Mouse (Mus musculus) MEL (cell line): ENCODE data around the gene Dclre1b. TPM values are rescaled to one million over a fixed set of nuclear protein-coding genes. Genes with fewer than 3 reads are reported as not detected.

Experiments used
- DNase-seq: peaks from one replicate; pipeline ENCODE4 v3.0.0; 2011; ENCODE audit warnings: low read depth, low spot score
- H3K27ac ChIP-seq: 2 replicates; pipeline ENCODE4 v1.5.1; 2012; ENCODE audit warnings: low read depth, mild to moderate bottlenecking, control low read depth, low read length, moderate library complexity; ENCODE audit not compliant: control insufficient read depth
- H3K27me3 ChIP-seq, 2 experiments: fragments of 150-350 bp in 1 of 2; sonication (generic) in 1 of 2; 2 replicates each; pipeline ENCODE4 v1.6.1; 2012; ENCODE audit warnings: low read length in 2 of 2, mild to moderate bottlenecking in 2 of 2, improper control_type of control experiment in 1 of 2, moderate library complexity in 1 of 2; ENCODE audit not compliant: insufficient read depth in 2 of 2, control insufficient read depth in 1 of 2
- H3K36me3 ChIP-seq, 2 experiments: 2 replicates each; pipeline ENCODE4 v1.6.1; 2012 to 2014; ENCODE audit warnings: low read length in 2 of 2, improper control_type of control experiment in 1 of 2, inconsistent platforms in 1 of 2, mild to moderate bottlenecking in 1 of 2; ENCODE audit not compliant: insufficient read depth in 2 of 2, control insufficient read depth in 1 of 2
- H3K4me1 ChIP-seq, 2 experiments: fragments of 150-350 bp in 1 of 2; sonication (generic) in 1 of 2; 2 replicates each; pipeline ENCODE4 v1.6.1; 2012; ENCODE audit warnings: low read length in 2 of 2, improper control_type of control experiment in 1 of 2, mild to moderate bottlenecking in 1 of 2; ENCODE audit not compliant: insufficient read depth in 2 of 2, control insufficient read depth in 1 of 2
- H3K4me3 ChIP-seq, 2 experiments: fragments of 150-350 bp in 1 of 2; sonication (generic) in 1 of 2; 2 replicates each; pipeline ENCODE4 v1.5.1; 2012; ENCODE audit warnings: low read depth in 2 of 2, low read length in 2 of 2, mild to moderate bottlenecking in 2 of 2, moderate library complexity in 2 of 2, control low read depth in 1 of 2, improper control_type of control experiment in 1 of 2; ENCODE audit not compliant: control insufficient read depth in 1 of 2, insufficient read depth in 1 of 2
- H3K79me2 ChIP-seq: 2 replicates; pipeline ENCODE4 v1.6.1; 2012; ENCODE audit warnings: mild to moderate bottlenecking, low read length, moderate library complexity; ENCODE audit not compliant: control insufficient read depth, poor library complexity, insufficient read depth
- H3K9ac ChIP-seq: 2 replicates; pipeline ENCODE4 v1.6.1; 2012; ENCODE audit warnings: low read depth, mild to moderate bottlenecking, control low read depth, low read length, moderate library complexity; ENCODE audit not compliant: control insufficient read depth, poor library complexity, severe bottlenecking
- H3K9me3 ChIP-seq: fragments of 150-350 bp; sonication (generic); replicated peaks from 2 replicates; pipeline ENCODE4 v1.6.1; 2012; ENCODE audit warnings: mild to moderate bottlenecking, low read length, improper control_type of control experiment, moderate library complexity; ENCODE audit not compliant: insufficient read depth
- CTCF ChIP-seq, 3 experiments: IDR thresholded peaks in 2 of 3; conservative IDR thresholded peaks in 1 of 3; 2 replicates each; pipeline ENCODE4 v1.5.1; 2011 to 2012; ENCODE audit warnings: low read length in 3 of 3, low read depth in 2 of 3, mild to moderate bottlenecking in 2 of 3, improper control_type of control experiment in 1 of 3, inconsistent platforms in 1 of 3, mixed read lengths in 1 of 3, moderate library complexity in 1 of 3; ENCODE audit not compliant: control insufficient read depth in 1 of 3, insufficient read depth in 1 of 3, poor library complexity in 1 of 3, severe bottlenecking in 1 of 3
- E2F4 ChIP-seq: IDR thresholded peaks from 2 replicates; pipeline ENCODE4 v1.6.1; 2011; ENCODE audit warnings: low read depth, low read length, improper control_type of control experiment, borderline replicate concordance
- GABPA ChIP-seq: IDR thresholded peaks from 2 replicates; pipeline ENCODE4 v1.6.1; 2012; ENCODE audit warnings: low read depth, mild to moderate bottlenecking, inconsistent platforms, low read length, improper control_type of control experiment, moderate library complexity
- HCFC1 ChIP-seq: IDR thresholded peaks from 2 replicates; pipeline ENCODE4 v1.6.1; 2012; ENCODE audit warnings: low read depth, mild to moderate bottlenecking, inconsistent platforms, low read length, improper control_type of control experiment, moderate library complexity
- MAFK ChIP-seq: IDR thresholded peaks from 2 replicates; pipeline ENCODE4 v1.6.1; 2011; ENCODE audit warnings: low read depth, mild to moderate bottlenecking, low read length, improper control_type of control experiment, borderline replicate concordance
- MAZ ChIP-seq: IDR thresholded peaks from 2 replicates; pipeline ENCODE4 v1.6.1; 2012; ENCODE audit warnings: low read depth, mild to moderate bottlenecking, inconsistent platforms, low read length, improper control_type of control experiment
- MYB ChIP-seq: IDR thresholded peaks from 2 replicates; pipeline ENCODE4 v1.6.1; 2011; ENCODE audit warnings: mild to moderate bottlenecking, low read depth, low read length, improper control_type of control experiment
- MYC ChIP-seq: IDR thresholded peaks from 2 replicates; pipeline ENCODE4 v1.6.1; 2011; ENCODE audit warnings: low read depth, mild to moderate bottlenecking, low read length, improper control_type of control experiment, moderate library complexity
- NELFE ChIP-seq: IDR thresholded peaks from 2 replicates; pipeline ENCODE4 v1.6.1; 2011; ENCODE audit warnings: low read depth, low read length, improper control_type of control experiment
- NRF1 ChIP-seq: IDR thresholded peaks from 2 replicates; pipeline ENCODE4 v1.6.1; 2014; ENCODE audit warnings: low read depth, mild to moderate bottlenecking, inconsistent platforms, low read length, improper control_type of control experiment, moderate library complexity; ENCODE audit not compliant: poor library complexity, insufficient read depth, severe bottlenecking
- POLR2AphosphoS5 ChIP-seq: IDR thresholded peaks from 2 replicates; pipeline ENCODE4 v1.6.1; 2012; ENCODE audit warnings: low read depth, borderline replicate concordance, mild to moderate bottlenecking, inconsistent platforms, low read length, moderate library complexity, mixed read lengths
- RAD21 ChIP-seq: IDR thresholded peaks from 2 replicates; pipeline ENCODE4 v1.6.1; 2011; ENCODE audit warnings: mild to moderate bottlenecking, low read depth, low read length, improper control_type of control experiment
- RCOR1 ChIP-seq: IDR thresholded peaks from 2 replicates; pipeline ENCODE4 v1.6.1; 2012; ENCODE audit warnings: low read depth, mild to moderate bottlenecking, inconsistent platforms, low read length, improper control_type of control experiment
- SMC3 ChIP-seq: IDR thresholded peaks from 2 replicates; pipeline ENCODE4 v1.6.1; 2011; ENCODE audit warnings: low read depth, low read length, improper control_type of control experiment
- TAL1 ChIP-seq: IDR thresholded peaks from 2 replicates; pipeline ENCODE4 v1.6.1; 2012; ENCODE audit warnings: mild to moderate bottlenecking, inconsistent platforms, low read length, moderate library complexity, mixed read lengths
- TCF12 ChIP-seq: IDR thresholded peaks from 2 replicates; pipeline ENCODE4 v1.6.1; 2014; ENCODE audit warnings: low read depth, mild to moderate bottlenecking, inconsistent platforms, low read length, improper control_type of control experiment, moderate library complexity
- USF2 ChIP-seq, 2 experiments: IDR thresholded peaks; 2 replicates each; pipeline ENCODE4 v1.6.1; 2011 to 2012; ENCODE audit warnings: improper control_type of control experiment in 2 of 2, low read length in 2 of 2, borderline replicate concordance in 1 of 2, inconsistent platforms in 1 of 2, low read depth in 1 of 2, mild to moderate bottlenecking in 1 of 2; ENCODE audit not compliant: insufficient read depth in 1 of 2
- polyA plus RNA-seq, 2 experiments: library from polyadenylated mRNA; stranded (reverse) in 1 of 2; unstranded in 1 of 2; fragments of >175 nt in 1 of 2; fragments of >200 nt in 1 of 2; gene quantifications; 2 replicates each; pipeline versions ENCODE4 v1.2.1 to v1.2.4; 2012; ENCODE audit warnings: low replicate concordance in 2 of 2, low read depth in 1 of 2; ENCODE audit not compliant: insufficient read length in 2 of 2, insufficient read depth in 1 of 2, missing spikeins in 1 of 2
- total RNA-seq: library from RNA; depleted of rRNA; stranded (reverse); fragments of 300-350 nt; gene quantifications from 2 replicates; pipeline ENCODE4 v1.2.3, GENCODE M21; 2012

Dclre1b gene
- total and polyA plus RNA-seq, 3 experiments: 11.2 to 25.3 TPM; not detected in 1

GRCm38 (mm10) chr3:103827548-103827947 is 18.3 kb upstream of the Dclre1b start:
- H3K36me3 ChIP-seq: peaks cover 0 to 11% of the 10 kb centered on the region in 2 experiments; a peak in 2 of 4 replicates
- H3K27ac ChIP-seq: no peak overlapping the region
- H3K4me3 ChIP-seq: no peak overlapping the region
- DNase-seq: peak; percentile 16
- no peaks in the 10 kb centered on the region for H3K9me3 ChIP-seq
- H3K79me2 ChIP-seq: no peaks in the 10 kb centered on the region
- H3K27me3 ChIP-seq: no peaks in the 10 kb centered on the region
- no peak overlapping the region for H3K9ac ChIP-seq
- TF ChIP-seq RCOR1 (no peak), SMC3 (peak; percentile 21; the same call in 1 of the 2 replicates), GABPA (no peak), MYC (no peak), TAL1 (no peak), USF2 (IDR thresholded peaks at IDR 0.05; ENCODE audit: borderline replicate concordance in 1 of 2, insufficient read depth in 1 of 2, low read depth in 1 of 2, low read length in 2 of 2) (no peak), TCF12 (no peak), NRF1 (no peak), RAD21 (peak; percentile 32), CTCF (IDR thresholded peaks at IDR 0.05 in 2 of 3, conservative IDR thresholded peaks at IDR 0.05 in 1 of 3; ENCODE audit: control insufficient read depth in 1 of 3, insufficient read depth in 1 of 3, low read depth in 2 of 3, low read length in 3 of 3, poor library complexity in 1 of 3, severe bottlenecking in 1 of 3) (peak in 2 of 3 experiments; percentile 28 to 43; a peak in 4 of 6 replicates)
- H3K4me1 ChIP-seq: peaks cover 6 to 7% of the 10 kb centered on the region in 2 experiments

- no peak overlapping the region for H3K4me3 ChIP-seq
- no peak overlapping the region for H3K27ac ChIP-seq
These were observed 1.7 kb upstream of the Dclre1b start for GRCm38 (mm10) chr3:103810967-103811366.

GRCm38 (mm10) chr3:103809799-103810150 is 531 bp upstream of the Dclre1b start:
- Histone ChIP-seq H3K27me3 (no peaks in the 10 kb centered on the region), H3K9me3 (no peaks in the 10 kb centered on the region), H3K79me2 (peaks cover 19% of the 10 kb centered on the region), H3K27ac (peak overlapping the region; percentile 97), H3K36me3 (peaks cover 0 to 13% of the 10 kb centered on the region in 2 experiments), H3K4me1 (peaks cover 4 to 6% of the 10 kb centered on the region in 2 experiments; a peak in 3 of 4 replicates), H3K9ac (peak overlapping the region; percentile 100), H3K4me3 (peak overlapping the region; percentile 83 to 100)
- no peak for DNase-seq
- TF ChIP-seq NELFE (no peak), SMC3 (peak; percentile 6; the same call in 1 of the 2 replicates)

More at GRCm38 (mm10) chr3:103810967-103811366, 1.7 kb upstream of the Dclre1b start:
- Histone ChIP-seq H3K9me3 (no peaks in the 10 kb centered on the region), H3K27me3 (no peaks in the 10 kb centered on the region), H3K36me3 (peaks cover 0 to 12% of the 10 kb centered on the region in 2 experiments), H3K9ac (no peak overlapping the region), H3K4me1 (peaks cover 4 to 6% of the 10 kb centered on the region in 2 experiments; a peak in 3 of 4 replicates), H3K79me2 (peaks cover 19% of the 10 kb centered on the region)
- no peak for DNase-seq
- TF ChIP-seq SMC3 (no peak), MAZ (no peak), E2F4 (no peak), HCFC1 (no peak), TAL1 (no peak), POLR2AphosphoS5 (no peak), NELFE (no peak), MYB (no peak), MYC (no peak), MAFK (no peak), TCF12 (no peak)
